Mouse (Mus musculus): ENCODE data around the gene A330070K13Rik. TPM values are rescaled to one million over a fixed set of nuclear protein-coding genes. Genes with fewer than 3 reads are reported as not detected.

Gene A330070K13Rik
- total RNA-seq, 1 experiment from 2014 or later: not detected

GRCm38 (mm10) chr5:130333566-130333965, 50.9 kb downstream of the A330070K13Rik start:
- no peak for ATAC-seq (ENCODE audit: extremely low read depth, insufficient number of reproducible peaks, low FRiP score, poor library complexity, severe bottlenecking)

GRCm38 (mm10) chr5:130331206-130331605, 53.2 kb downstream of the A330070K13Rik start:
- ATAC-seq (ENCODE audit: extremely low read depth, insufficient number of reproducible peaks, low FRiP score, poor library complexity, severe bottlenecking): no peak

- ATAC-seq (ENCODE audit: extremely low read depth, insufficient number of reproducible peaks, low FRiP score, poor library complexity, severe bottlenecking): no peak
These were observed 53.6 kb downstream of the A330070K13Rik start for GRCm38 (mm10) chr5:130330801-130331200.

- no peak for ATAC-seq (ENCODE audit: extremely low read depth, insufficient number of reproducible peaks, low FRiP score, poor library complexity, severe bottlenecking)
These were observed 54.5 kb downstream of the A330070K13Rik start for GRCm38 (mm10) chr5:130329889-130330288.

Other genes starting within 250 kb of the A330070K13Rik start
- 3.0 and 5.3 TPM in 2 replicates for gene Kctd7, start 239.8 kb downstream of the A330070K13Rik start, total RNA-seq (2017)
- gene Rabgef1, start 212.8 kb downstream of the A330070K13Rik start, total RNA-seq (2017): 52.1 and 58.2 TPM in 2 replicates
- gene Tmem248, start 167.6 kb downstream of the A330070K13Rik start, total RNA-seq (2017): 32.9 and 34.9 TPM in 2 replicates
- gene Sbds, start 129.1 kb downstream of the A330070K13Rik start, total RNA-seq (2017): 114 and 118 TPM in 2 replicates
- 21.2 and 23.5 TPM in 2 replicates for gene Tyw1, start 129.0 kb downstream of the A330070K13Rik start, total RNA-seq (2017)
- not detected in 2 replicates for gene Caln1, start 15.2 kb downstream of the A330070K13Rik start, total RNA-seq (2017)